Mouse (Mus musculus): Measurements from ENCODE around the gene Reg1.
"Not testable (repeated sequence)": the region's sequence is repeated elsewhere in the genome, so short reads cannot be mapped to it uniquely, and the experiment has no call there.

The Reg1 gene

GRCm38 (mm10) chr6:78422411-78422810 lies at the start of gene Reg1:
Reg1 (plus strand) TSS chr6:78422711.
- in situ Hi-C loops (cut with MboI) = not testable (repeated sequence)

DNA sequence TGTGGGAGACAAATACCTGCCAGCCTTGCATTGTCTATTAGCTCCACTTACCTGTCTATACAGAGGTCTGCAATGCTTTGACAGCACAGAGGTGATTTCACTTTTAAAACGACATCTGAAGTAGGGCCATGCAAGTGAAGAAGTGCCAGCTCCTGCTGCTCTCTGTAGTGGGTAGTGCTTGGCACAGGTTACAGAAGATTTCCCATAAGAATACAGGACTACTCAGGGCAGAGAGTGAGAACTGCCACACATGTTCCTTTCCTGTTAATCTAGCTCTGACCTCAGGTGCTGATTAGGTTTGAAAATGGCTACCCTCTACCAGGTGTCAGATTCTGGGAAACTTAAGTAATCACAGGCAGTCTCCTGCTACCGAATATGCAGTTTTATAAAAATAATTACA lies 43.7 kb upstream of the Reg1 start, which contains the start of gene Reg3d:
Reg3d (minus strand) TSS at position 101 of the 400 bp plus-strand sequence.
- in situ Hi-C loops (cut with MboI) = no loop called here

DNA sequence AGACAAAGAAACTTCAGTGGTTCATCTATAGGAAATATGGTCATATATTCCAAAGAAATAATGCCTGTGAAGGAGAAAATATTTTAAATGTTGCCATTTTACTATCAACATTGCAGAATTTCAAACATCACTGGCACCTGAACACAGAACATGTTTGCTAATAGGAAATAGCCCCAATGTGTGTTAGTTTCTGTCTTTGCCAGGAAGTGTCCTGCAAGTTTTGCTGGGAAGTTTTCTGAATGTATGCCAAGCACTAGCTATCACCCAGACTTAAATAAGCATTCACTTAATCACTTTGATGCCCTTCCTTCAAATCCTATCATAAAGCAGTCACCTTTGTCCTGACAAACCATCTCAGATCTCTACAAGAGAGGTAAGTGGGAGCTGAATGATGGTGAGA lies 42.1 kb upstream of the Reg1 start, which contains the start of gene Reg3a:
Reg3a (plus strand) TSS at position 301 of the 400 bp plus-strand sequence.
- in situ Hi-C loops (cut with MboI) = no loop called here

DNA sequence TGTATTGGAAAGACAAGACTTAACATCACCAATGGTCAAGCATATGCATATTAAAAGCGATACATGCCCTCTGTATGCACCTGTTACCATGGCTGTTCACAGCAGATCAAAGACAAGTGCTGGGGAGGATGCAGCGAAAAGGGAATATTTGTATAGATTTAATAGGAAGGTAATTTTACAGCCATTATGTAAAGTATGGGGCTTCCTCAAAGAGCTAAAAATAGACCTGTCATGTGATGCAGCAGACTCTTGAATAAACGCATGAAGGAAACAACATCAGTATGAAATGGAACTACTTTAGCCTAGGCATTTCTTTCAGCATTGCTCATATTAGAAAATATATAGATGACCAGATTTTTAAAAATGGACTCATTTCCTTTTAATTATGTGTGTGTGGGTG lies 36.9 kb upstream of the Reg1 start:
- in situ Hi-C loops (cut with MboI) = no loop called here

- in situ Hi-C loops (cut with MboI) = not testable (repeated sequence)
Measured at GRCm38 (mm10) chr6:78395323-78395722, 27.2 kb upstream of the Reg1 start, which contains the start of gene Reg2. Reg2 (plus strand) TSS chr6:78395623.

- in situ Hi-C loops (cut with MboI) = no loop called here
Measured at GRCm38 (mm10) chr6:78425497-78425896, 3.0 kb downstream of the Reg1 start.

- in situ Hi-C loops (cut with MboI) = no loop called here
Measured at GRCm38 (mm10) chr6:78447202-78447601, 24.7 kb downstream of the Reg1 start.

DNA sequence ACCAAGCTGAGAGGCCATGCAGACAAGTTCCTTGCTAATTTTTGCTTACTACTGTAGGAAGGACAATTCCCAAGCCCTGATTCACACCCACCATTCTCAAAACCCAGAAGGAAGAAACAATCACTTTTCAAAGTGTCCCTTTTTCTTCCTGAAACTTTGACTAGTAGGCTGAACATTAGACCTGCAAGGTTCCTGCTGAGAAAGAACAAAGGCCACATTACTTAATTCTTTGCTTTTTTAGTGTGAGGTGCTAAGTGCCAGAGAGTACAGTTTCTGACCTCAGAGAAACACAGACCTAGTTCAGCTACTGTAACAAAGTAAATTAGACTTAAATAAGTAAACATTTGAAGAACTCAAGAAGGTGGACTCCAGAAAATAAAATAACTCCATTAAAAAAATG lies 25.9 kb downstream of the Reg1 start:
- in situ Hi-C loops (cut with MboI) = no loop called here

DNA sequence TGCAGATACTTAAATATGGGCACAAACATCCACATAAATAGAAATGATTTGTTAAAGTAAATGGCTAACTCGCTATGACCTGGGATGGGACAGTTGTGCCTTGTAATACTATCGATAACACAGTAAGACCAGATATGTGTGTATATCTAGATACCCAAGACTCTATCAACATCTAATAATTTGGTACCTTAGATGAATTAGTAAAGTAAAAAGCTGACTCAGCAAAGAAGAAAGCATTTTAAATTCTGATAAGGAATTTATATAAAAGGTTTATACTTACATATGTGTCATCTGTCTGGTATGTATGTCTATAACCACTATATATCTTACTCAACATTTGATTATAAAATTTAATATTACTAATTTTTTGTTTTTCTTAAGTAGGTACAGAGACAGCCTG lies 30.3 kb downstream of the Reg1 start:
- in situ Hi-C loops (cut with MboI) = no loop called here

DNA sequence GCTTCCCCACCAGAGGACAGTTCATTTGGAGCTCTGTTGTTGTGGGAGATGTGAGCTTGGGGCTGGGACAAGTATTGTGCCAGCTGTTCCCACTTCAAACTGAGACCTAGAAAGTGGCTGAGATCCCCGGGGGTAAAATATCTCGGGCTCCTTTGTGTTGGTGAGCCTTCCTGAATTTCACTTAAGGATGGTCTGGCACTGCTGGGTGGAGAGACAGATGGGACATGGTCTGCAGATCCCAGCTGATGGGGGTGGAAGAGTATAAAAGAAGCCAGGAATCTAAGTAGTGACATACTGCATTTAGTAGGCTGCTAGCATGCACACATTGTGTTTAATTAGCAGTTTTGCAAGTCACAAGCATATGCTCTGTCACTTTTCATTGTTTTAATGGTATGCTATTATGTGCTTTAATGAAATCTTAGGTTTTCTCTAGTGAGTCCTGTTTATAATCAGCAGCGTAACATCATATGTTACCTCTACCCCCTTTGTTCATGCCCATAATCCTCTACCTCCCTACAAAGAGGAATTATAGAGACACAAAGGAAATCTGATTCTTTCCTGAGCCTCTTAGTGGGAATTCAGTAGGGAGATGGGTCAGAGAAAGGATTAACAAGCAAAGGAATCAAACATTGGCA lies 37.8 kb downstream of the Reg1 start:
- in situ Hi-C loops (cut with MboI) = no loop called here

DNA sequence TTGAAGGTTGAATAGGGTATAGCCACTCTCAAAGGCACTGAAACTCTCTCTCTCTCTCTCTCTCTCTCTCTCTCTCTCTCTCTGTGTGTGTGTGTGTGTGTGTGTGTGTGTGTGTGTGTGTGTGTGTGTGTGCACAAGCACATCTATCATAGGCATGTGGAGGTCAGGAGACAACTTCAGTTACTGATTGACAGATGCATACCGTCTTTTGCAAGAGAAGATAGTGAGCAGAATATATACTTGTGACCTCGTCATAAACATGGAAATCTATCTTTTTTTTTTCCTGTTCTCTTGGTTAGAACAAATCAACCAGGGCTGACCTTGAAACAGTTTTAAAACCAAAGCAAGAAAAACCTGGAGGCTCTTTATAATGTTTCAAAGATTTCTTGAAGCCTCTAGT lies 39.8 kb downstream of the Reg1 start:
- in situ Hi-C loops (cut with MboI) = no loop called here

DNA sequence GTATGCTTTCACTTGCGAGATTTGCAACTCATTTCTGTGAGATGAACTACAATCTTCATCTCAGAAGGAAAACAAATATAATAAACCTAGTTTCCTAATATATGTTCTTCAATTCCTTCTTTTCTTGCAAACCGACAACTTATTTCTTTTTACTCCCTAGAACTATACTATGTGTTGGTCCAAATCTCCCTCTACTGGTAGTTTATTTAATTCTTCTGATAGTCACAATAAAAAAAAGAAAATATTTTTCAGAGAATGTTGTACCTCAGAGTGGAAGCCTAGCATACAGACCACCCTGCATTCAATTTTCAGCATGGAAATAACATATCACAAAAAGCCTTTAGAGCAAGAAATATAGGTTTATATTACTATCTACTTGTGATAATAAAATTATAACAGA lies 40.8 kb downstream of the Reg1 start:
- in situ Hi-C loops (cut with MboI) = no loop called here

DNA sequence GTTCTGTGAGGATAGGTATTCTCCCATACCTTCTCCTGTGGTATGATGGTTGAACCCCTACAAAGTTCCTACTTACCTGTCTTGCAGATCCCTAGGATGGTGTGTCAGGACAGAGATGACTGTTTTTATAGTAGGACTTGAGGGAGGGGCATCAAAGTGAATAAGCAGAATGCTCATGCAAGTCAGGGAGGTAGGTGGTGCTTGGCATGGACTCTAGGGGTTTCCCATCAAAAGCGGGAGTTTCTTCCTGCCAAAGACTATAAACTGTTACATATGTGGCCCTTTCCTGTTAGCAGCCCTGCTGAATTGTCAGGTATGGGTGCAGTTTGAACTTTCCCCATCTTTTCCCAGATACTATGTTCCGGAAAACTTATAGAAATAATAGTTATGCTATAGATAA lies 46.3 kb downstream of the Reg1 start, which contains the start of gene Reg3g:
Reg3g (minus strand) TSS at position 101 of the 400 bp plus-strand sequence.
- in situ Hi-C loops (cut with MboI) = no loop called here

- in situ Hi-C loops (cut with MboI) = no loop called here
Measured at GRCm38 (mm10) chr6:78469287-78469686, 46.8 kb downstream of the Reg1 start.
